Mouse (Mus musculus): Measurements from ENCODE around the gene Mctp1.

DNA sequence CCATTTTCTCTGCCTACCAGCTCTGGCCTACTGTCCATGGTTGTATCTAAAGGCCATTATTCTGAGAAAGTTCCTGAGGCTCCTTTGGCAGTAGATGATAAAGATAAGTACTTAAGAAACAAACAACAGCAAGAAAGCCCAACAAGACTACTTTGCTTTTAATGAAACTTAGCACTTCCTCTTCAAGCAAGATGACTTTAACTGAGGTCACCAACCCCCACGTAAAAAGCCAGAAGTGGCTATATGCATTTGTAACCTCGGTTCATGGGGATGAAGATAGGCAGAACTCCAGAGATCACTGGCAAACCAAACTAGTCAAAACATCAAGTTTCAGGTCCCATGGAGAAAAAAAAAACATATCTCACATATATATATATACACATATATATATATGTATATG, 305.0 kb downstream of the Mctp1 start:
- TF ChIP-seq GATA1 (IDR thresholded peaks at IDR 0.05; ENCODE audit: borderline replicate concordance, low read length) = no peak
- no peak for TF ChIP-seq FLI1 (IDR thresholded peaks at IDR 0.05; ENCODE audit: low read length)
